Mouse (Mus musculus): ENCODE results near the gene Slc22a23. TPM values are rescaled to one million over a fixed set of nuclear protein-coding genes. Genes with fewer than 3 reads are reported as not detected.

The Slc22a23 gene
- polyA plus RNA-seq, 1 experiment from 2014 or later: 27.0 TPM

- Histone ChIP-seq H3K4me1 (replicated peaks; ENCODE audit: control insufficient read depth, insufficient read depth, low read length) (peaks cover 6% of the 10 kb centered on the region; the same call in 1 of the 2 replicates), H3K27me3 (ENCODE audit: control insufficient read depth, insufficient read depth, low read length) (no peaks in the 10 kb centered on the region), H3K4me2 (replicated peaks) (no peak overlapping the region), H3K9me3 (ENCODE audit: control insufficient read depth, low read length) (no peaks in the 10 kb centered on the region), H3K36me3 (replicated peaks; ENCODE audit: control insufficient read depth, insufficient read depth) (no peaks in the 10 kb centered on the region; the same call in 1 of the 2 replicates), H3K27ac (no peak overlapping the region), H3K4me3 (replicated peaks; ENCODE audit: low read length) (no peak overlapping the region), H3K9ac (no peak overlapping the region)
- ATAC-seq (ENCODE audit: low FRiP score) (no peak), DNase-seq (ENCODE audit: low spot score) (no peak)
- 89% methylated on average over 2 of the region's 2 CpGs for WGBS
Observed at GRCm38 (mm10) chr13:34277611-34278010, 67.4 kb downstream of the Slc22a23 start.

GRCm38 (mm10) chr13:34277001-34277400, 68.0 kb downstream of the Slc22a23 start:
- no peak overlapping the region for H3K4me2 ChIP-seq (replicated peaks)
- no peak for ATAC-seq (ENCODE audit: low FRiP score)

GRCm38 (mm10) chr13:34274890-34275289, 70.1 kb downstream of the Slc22a23 start:
- H3K36me3 ChIP-seq (replicated peaks; ENCODE audit: control insufficient read depth, insufficient read depth): no peaks in the 10 kb centered on the region; the same call in 1 of the 2 replicates
- H3K9ac ChIP-seq: no peak overlapping the region
- H3K4me1 ChIP-seq (replicated peaks; ENCODE audit: control insufficient read depth, insufficient read depth, low read length): peaks cover 23% of the 10 kb centered on the region
- 84% methylated on average over 1 of the region's 1 CpGs for WGBS
- H3K27ac ChIP-seq: no peak overlapping the region
- H3K9me3 ChIP-seq (ENCODE audit: control insufficient read depth, low read length): no peaks in the 10 kb centered on the region
- no peak for DNase-seq (ENCODE audit: low spot score)
- ATAC-seq (ENCODE audit: low FRiP score): no peak
- no peaks in the 10 kb centered on the region for H3K27me3 ChIP-seq (ENCODE audit: control insufficient read depth, insufficient read depth, low read length)
- no peak overlapping the region for H3K4me3 ChIP-seq (replicated peaks; ENCODE audit: low read length)
- H3K4me2 ChIP-seq (replicated peaks): no peak overlapping the region

More at GRCm38 (mm10) chr13:34277001-34277400, 68.0 kb downstream of the Slc22a23 start:
- no peaks in the 10 kb centered on the region; the same call in 1 of the 2 replicates for H3K36me3 ChIP-seq (replicated peaks; ENCODE audit: control insufficient read depth, insufficient read depth)
- H3K27me3 ChIP-seq (ENCODE audit: control insufficient read depth, insufficient read depth, low read length): no peaks in the 10 kb centered on the region
- no peaks in the 10 kb centered on the region for H3K9me3 ChIP-seq (ENCODE audit: control insufficient read depth, low read length)
- 96% methylated on average over 3 of the region's 3 CpGs for WGBS
- peaks cover 12% of the 10 kb centered on the region for H3K4me1 ChIP-seq (replicated peaks; ENCODE audit: control insufficient read depth, insufficient read depth, low read length)
- no peak for DNase-seq (ENCODE audit: low spot score)
- H3K27ac ChIP-seq: no peak overlapping the region
- H3K4me3 ChIP-seq (replicated peaks; ENCODE audit: low read length): no peak overlapping the region
- no peak overlapping the region for H3K9ac ChIP-seq

GRCm38 (mm10) chr13:34274417-34274816, 70.6 kb downstream of the Slc22a23 start:
- H3K9me3 ChIP-seq (ENCODE audit: control insufficient read depth, low read length): no peaks in the 10 kb centered on the region
- no peak overlapping the region for H3K9ac ChIP-seq
- DNase-seq (ENCODE audit: low spot score) (no peak), ATAC-seq (ENCODE audit: low FRiP score) (no peak)
- no peaks in the 10 kb centered on the region for H3K27me3 ChIP-seq (ENCODE audit: control insufficient read depth, insufficient read depth, low read length)
- no peak overlapping the region for H3K4me2 ChIP-seq (replicated peaks)
- peaks cover 25% of the 10 kb centered on the region for H3K4me1 ChIP-seq (replicated peaks; ENCODE audit: control insufficient read depth, insufficient read depth, low read length)
- H3K36me3 ChIP-seq (replicated peaks; ENCODE audit: control insufficient read depth, insufficient read depth): no peaks in the 10 kb centered on the region; the same call in 1 of the 2 replicates
- 95% methylated on average over 2 of the region's 2 CpGs for WGBS
- H3K4me3 ChIP-seq (replicated peaks; ENCODE audit: low read length): no peak overlapping the region
- H3K27ac ChIP-seq: no peak overlapping the region

GRCm38 (mm10) chr13:34272275-34273054, 72.5 kb downstream of the Slc22a23 start:
- no peaks in the 10 kb centered on the region for H3K9me3 ChIP-seq (ENCODE audit: control insufficient read depth, low read length)
- no peaks in the 10 kb centered on the region; the same call in 1 of the 2 replicates for H3K36me3 ChIP-seq (replicated peaks; ENCODE audit: control insufficient read depth, insufficient read depth)
- H3K4me2 ChIP-seq (replicated peaks): no peak overlapping the region
- H3K4me1 ChIP-seq (replicated peaks; ENCODE audit: control insufficient read depth, insufficient read depth, low read length): peaks cover 28% of the 10 kb centered on the region
- no peak for DNase-seq (ENCODE audit: low spot score)
- H3K9ac ChIP-seq: no peak overlapping the region
- no peak overlapping the region for H3K4me3 ChIP-seq (replicated peaks; ENCODE audit: low read length)
- no peak overlapping the region for H3K27ac ChIP-seq
- ATAC-seq (ENCODE audit: low FRiP score): no peak
- 43% methylated on average over 8 of the region's 8 CpGs for WGBS
- no peaks in the 10 kb centered on the region for H3K27me3 ChIP-seq (ENCODE audit: control insufficient read depth, insufficient read depth, low read length)

GRCm38 (mm10) chr13:34271665-34272064, 73.3 kb downstream of the Slc22a23 start:
- WGBS: 66% methylated on average over 2 of the region's 2 CpGs
- no peak overlapping the region for H3K4me3 ChIP-seq (replicated peaks; ENCODE audit: low read length)
- peak overlapping the region; percentile 32; the same call in 1 of the 2 replicates for H3K27ac ChIP-seq
- H3K27me3 ChIP-seq (ENCODE audit: control insufficient read depth, insufficient read depth, low read length): no peaks in the 10 kb centered on the region
- peaks cover 28% of the 10 kb centered on the region for H3K4me1 ChIP-seq (replicated peaks; ENCODE audit: control insufficient read depth, insufficient read depth, low read length)
- H3K4me2 ChIP-seq (replicated peaks): no peak overlapping the region
- H3K36me3 ChIP-seq (replicated peaks; ENCODE audit: control insufficient read depth, insufficient read depth): no peaks in the 10 kb centered on the region; the same call in none of the 2 replicates
- no peaks in the 10 kb centered on the region for H3K9me3 ChIP-seq (ENCODE audit: control insufficient read depth, low read length)
- DNase-seq (ENCODE audit: low spot score) (no peak), ATAC-seq (ENCODE audit: low FRiP score) (no peak)
- H3K9ac ChIP-seq: no peak overlapping the region

GRCm38 (mm10) chr13:34270886-34271602, 73.9 kb downstream of the Slc22a23 start:
- Histone ChIP-seq H3K9me3 (ENCODE audit: control insufficient read depth, low read length) (no peaks in the 10 kb centered on the region), H3K27me3 (ENCODE audit: control insufficient read depth, insufficient read depth, low read length) (no peaks in the 10 kb centered on the region), H3K36me3 (replicated peaks; ENCODE audit: control insufficient read depth, insufficient read depth) (no peaks in the 10 kb centered on the region; the same call in 1 of the 2 replicates), H3K27ac (peak overlapping the region; percentile 32; the same call in 1 of the 2 replicates), H3K9ac (no peak overlapping the region), H3K4me2 (replicated peaks) (no peak overlapping the region), H3K4me3 (replicated peaks; ENCODE audit: low read length) (no peak overlapping the region), H3K4me1 (replicated peaks; ENCODE audit: control insufficient read depth, insufficient read depth, low read length) (peaks cover 28% of the 10 kb centered on the region)
- ATAC-seq (ENCODE audit: low FRiP score) (no peak), DNase-seq (ENCODE audit: low spot score) (no peak)
- 83% methylated on average over 5 of the region's 5 CpGs for WGBS

- H3K27ac ChIP-seq: peak overlapping the region; percentile 72
- no peaks in the 10 kb centered on the region for H3K27me3 ChIP-seq (ENCODE audit: control insufficient read depth, insufficient read depth, low read length)
- H3K4me1 ChIP-seq (replicated peaks; ENCODE audit: control insufficient read depth, insufficient read depth, low read length): peaks cover 28% of the 10 kb centered on the region
- H3K4me3 ChIP-seq (replicated peaks; ENCODE audit: low read length): no peak overlapping the region
- ATAC-seq (ENCODE audit: low FRiP score) (peak; percentile 77), DNase-seq (ENCODE audit: low spot score) (peak; percentile 59)
- WGBS: 43% methylated on average over 2 of the region's 2 CpGs
- H3K36me3 ChIP-seq (replicated peaks; ENCODE audit: control insufficient read depth, insufficient read depth): no peaks in the 10 kb centered on the region; the same call in 1 of the 2 replicates
- no peak overlapping the region for H3K9ac ChIP-seq
- H3K4me2 ChIP-seq (replicated peaks): no peak overlapping the region
- no peaks in the 10 kb centered on the region for H3K9me3 ChIP-seq (ENCODE audit: control insufficient read depth, low read length)
Observed at GRCm38 (mm10) chr13:34269376-34269991, 75.5 kb downstream of the Slc22a23 start.
